Mouse (Mus musculus) urinary bladder, postnatal 4 days (tissue): ENCODE measurements around the gene Pdlim4.
"Not testable (repeated sequence)": the region's sequence is repeated elsewhere in the genome, so short reads cannot be mapped to it uniquely, and the experiment has no call there.

Experiments
- DNase-seq, 2 experiments: peaks; one replicate each; pipeline ENCODE4 v3.0.0; 2021 to 2022; ENCODE audit warnings: low spot score in 2 of 2

Gene Pdlim4

GRCm38 (mm10) chr11:54018893-54019732 lies 49.7 kb downstream of the Pdlim4 start:
- DNase-seq = no peak

GRCm38 (mm10) chr11:54017596-54017995 lies 51.2 kb downstream of the Pdlim4 start:
- no peak for DNase-seq

- DNase-seq = no peak
Measured at GRCm38 (mm10) chr11:54016051-54016450, 52.8 kb downstream of the Pdlim4 start.

GRCm38 (mm10) chr11:54012961-54013360 lies 55.9 kb downstream of the Pdlim4 start:
- DNase-seq = no peak

- DNase-seq = no peak
Measured at GRCm38 (mm10) chr11:54011255-54011654, 57.6 kb downstream of the Pdlim4 start.

- DNase-seq = no peak
Measured at GRCm38 (mm10) chr11:54008416-54008920, 60.3 kb downstream of the Pdlim4 start.

- no peak for DNase-seq
Measured at GRCm38 (mm10) chr11:54007717-54008116, 61.1 kb downstream of the Pdlim4 start.

- DNase-seq = no peak
Measured at GRCm38 (mm10) chr11:54006901-54007300, 61.9 kb downstream of the Pdlim4 start.

- not testable (repeated sequence) for DNase-seq
Measured at GRCm38 (mm10) chr11:54006362-54006761, 62.5 kb downstream of the Pdlim4 start.
